Mouse (Mus musculus) heart, embryonic 16.5 days (tissue): Measurements from ENCODE around the gene Wdr93. TPM values are rescaled to one million over a fixed set of nuclear protein-coding genes. Genes with fewer than 3 reads are reported as not detected.
A peak's percentile ranks its signal among the peaks of the same experiment; 100 is the strongest.

Experiments used
- ATAC-seq: fragments of 200-750 bp; cut with Nextera tagmentation; replicated peaks from 2 replicates; pipeline ENCODE4 v1.8.0; 2017; ENCODE audit warnings: moderate number of reproducible peaks; ENCODE audit not compliant: insufficient read depth, low FRiP score; ENCODE audit errors: extremely low read depth
- H3K27ac ChIP-seq: fragments of 300-500 bp; sonication (generic); 2 replicates; pipeline ENCODE4 v1.5.1; 2014; ENCODE audit warnings: mild to moderate bottlenecking, low read length, control low read depth, moderate library complexity
- H3K27me3 ChIP-seq: fragments of 300-500 bp; sonication (generic); 2 replicates; pipeline ENCODE4 v1.6.1; 2014; ENCODE audit warnings: low read length, mixed read lengths; ENCODE audit not compliant: control insufficient read depth, insufficient read depth
- H3K36me3 ChIP-seq: fragments of 300-500 bp; sonication (generic); 2 replicates; pipeline ENCODE4 v1.6.1; 2014; ENCODE audit not compliant: control insufficient read depth, insufficient read depth
- H3K4me1 ChIP-seq: fragments of 300-500 bp; sonication (generic); 2 replicates; pipeline ENCODE4 v1.6.1; 2014; ENCODE audit warnings: low read length, mixed read lengths; ENCODE audit not compliant: control insufficient read depth, insufficient read depth
- H3K4me2 ChIP-seq: fragments of 300-500 bp; sonication (generic); 2 replicates; pipeline ENCODE4 v1.6.1; 2014; ENCODE audit warnings: low read depth, mild to moderate bottlenecking, control low read depth, low read length
- H3K4me3 ChIP-seq: fragments of 300-500 bp; sonication (generic); 2 replicates; pipeline ENCODE4 v1.5.1; 2014; ENCODE audit warnings: mild to moderate bottlenecking, control low read depth, low read length
- H3K9ac ChIP-seq: fragments of 300-500 bp; sonication (generic); 2 replicates; pipeline ENCODE4 v1.6.1; 2014; ENCODE audit warnings: low read length, control low read depth
- H3K9me3 ChIP-seq: fragments of 300-500 bp; sonication (generic); replicated peaks from 2 replicates; pipeline ENCODE4 v1.6.1; 2016; ENCODE audit warnings: low read length; ENCODE audit not compliant: control insufficient read depth
- whole genome bisulfite sequencing: fragments of 180-500 bp; shearing (Covaris S2); extraction: QIAGEN DNeasy Blood & Tissue Kit; methylation state at CpG from one replicate; pipeline ENCODE4 v1.1.7; 2014; 5-methylcytosine and 5-hydroxymethylcytosine counted together
- polyA plus RNA-seq: library from polyadenylated mRNA; unstranded; fragments of >200 nt; fragmentation: Nextera tagmentation; extraction: Ambion mirVana; gene quantifications from 2 replicates; pipeline ENCODE4 v1.2.1, GENCODE M21; 2015

The Wdr93 gene
- polyA plus RNA-seq, 1 experiment from 2014 or later: 0.32 TPM

- no peak overlapping the region for H3K9ac ChIP-seq
- no peak overlapping the region for H3K4me3 ChIP-seq
- H3K4me2 ChIP-seq: no peak overlapping the region
- WGBS: 81% methylated on average over 4 of the region's 4 CpGs
- H3K4me1 ChIP-seq: 0 out of 2 replicates have a peak, but pooled peaks cover 2% of the 10 kb centered on the region
- H3K27me3 ChIP-seq: no peaks in the 10 kb centered on the region
- no peaks in the 10 kb centered on the region for H3K36me3 ChIP-seq
- ATAC-seq: no peak
- H3K9me3 ChIP-seq: no peaks in the 10 kb centered on the region
- no peak overlapping the region for H3K27ac ChIP-seq
These were observed 2.7 kb upstream of the Wdr93 start for GRCm38 (mm10) chr7:79740279-79740678.

DNA sequence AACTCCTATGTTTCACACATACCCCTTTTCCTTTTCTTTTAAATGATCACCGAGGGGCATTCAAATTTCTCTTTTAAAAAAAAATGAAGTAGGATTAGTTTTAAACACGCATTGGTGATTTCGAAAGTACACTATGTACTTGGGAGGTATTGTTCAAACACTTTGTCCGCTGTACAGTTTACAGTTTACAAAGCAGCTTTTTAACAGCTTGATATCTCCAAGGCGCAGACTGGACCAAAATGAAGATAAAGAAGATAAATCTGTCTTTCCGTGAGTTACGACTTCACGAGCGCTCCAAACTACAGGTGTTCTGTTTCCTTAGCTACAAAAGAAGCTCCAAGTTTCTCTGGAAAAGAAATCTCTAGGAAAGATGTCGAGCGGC, 695 bp upstream of the Wdr93 start:
- peak overlapping the region; percentile 89 for H3K4me3 ChIP-seq
- 0 out of 2 replicates have a peak, but pooled peaks cover 2% of the 10 kb centered on the region for H3K4me1 ChIP-seq
- peak overlapping the region; percentile 79 for H3K9ac ChIP-seq
- H3K36me3 ChIP-seq: no peaks in the 10 kb centered on the region
- H3K27ac ChIP-seq: no peak overlapping the region
- no peaks in the 10 kb centered on the region for H3K9me3 ChIP-seq
- ATAC-seq: no peak
- 21% methylated on average over 11 of the region's 11 CpGs for WGBS
- peak overlapping the region; percentile 99 for H3K4me2 ChIP-seq
- no peaks in the 10 kb centered on the region for H3K27me3 ChIP-seq

DNA sequence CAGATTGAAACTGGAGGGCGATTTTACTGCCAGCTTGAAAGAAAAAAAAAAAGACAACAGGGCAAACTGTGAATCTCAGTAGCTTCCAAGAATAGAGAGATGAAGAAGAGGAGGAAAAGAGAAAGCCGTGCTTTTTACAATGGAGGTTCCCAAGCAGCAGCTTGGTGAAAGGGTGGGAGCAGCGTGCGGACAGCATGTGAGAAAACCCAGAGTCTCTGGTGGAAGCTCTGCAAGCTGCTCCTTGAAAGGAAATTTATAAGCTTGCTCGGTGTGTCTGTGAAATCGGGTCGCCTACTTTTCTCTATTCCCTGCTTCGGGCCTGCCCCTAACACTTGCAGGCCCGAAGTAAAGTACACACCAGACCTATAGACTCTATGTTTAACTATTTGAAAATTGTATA, 1.1 kb downstream of the Wdr93 start:
- whole genome bisulfite sequencing: 90% methylated on average over 9 of the region's 9 CpGs
- Histone ChIP-seq H3K27ac (no peak overlapping the region), H3K4me1 (0 out of 2 replicates have a peak, but pooled peaks cover 2% of the 10 kb centered on the region), H3K36me3 (no peaks in the 10 kb centered on the region), H3K4me2 (no peak overlapping the region), H3K9ac (no peak overlapping the region), H3K9me3 (no peaks in the 10 kb centered on the region), H3K27me3 (no peaks in the 10 kb centered on the region), H3K4me3 (no peak overlapping the region)
- ATAC-seq: no peak

- H3K9me3 ChIP-seq: no peaks in the 10 kb centered on the region
- H3K4me2 ChIP-seq: no peak overlapping the region
- no peak overlapping the region for H3K4me3 ChIP-seq
- 58% methylated on average over 5 of the region's 5 CpGs for WGBS
- H3K4me1 ChIP-seq: 0 out of 2 replicates have a peak, but pooled peaks cover 2% of the 10 kb centered on the region
- no peaks in the 10 kb centered on the region for H3K36me3 ChIP-seq
- no peak overlapping the region for H3K9ac ChIP-seq
- no peak for ATAC-seq
- no peak overlapping the region for H3K27ac ChIP-seq
- H3K27me3 ChIP-seq: no peaks in the 10 kb centered on the region
These were observed 1.6 kb downstream of the Wdr93 start for GRCm38 (mm10) chr7:79744585-79744984.

- Histone ChIP-seq H3K4me2 (no peak overlapping the region), H3K27me3 (no peaks in the 10 kb centered on the region), H3K9ac (no peak overlapping the region), H3K36me3 (no peaks in the 10 kb centered on the region), H3K9me3 (no peaks in the 10 kb centered on the region), H3K4me3 (no peak overlapping the region), H3K27ac (no peak overlapping the region), H3K4me1 (0 out of 2 replicates have a peak, but pooled peaks cover 2% of the 10 kb centered on the region)
- WGBS: 50% methylated on average over 6 of the region's 6 CpGs
- no peak for ATAC-seq
These were observed 4.7 kb downstream of the Wdr93 start for GRCm38 (mm10) chr7:79747659-79748058.

DNA sequence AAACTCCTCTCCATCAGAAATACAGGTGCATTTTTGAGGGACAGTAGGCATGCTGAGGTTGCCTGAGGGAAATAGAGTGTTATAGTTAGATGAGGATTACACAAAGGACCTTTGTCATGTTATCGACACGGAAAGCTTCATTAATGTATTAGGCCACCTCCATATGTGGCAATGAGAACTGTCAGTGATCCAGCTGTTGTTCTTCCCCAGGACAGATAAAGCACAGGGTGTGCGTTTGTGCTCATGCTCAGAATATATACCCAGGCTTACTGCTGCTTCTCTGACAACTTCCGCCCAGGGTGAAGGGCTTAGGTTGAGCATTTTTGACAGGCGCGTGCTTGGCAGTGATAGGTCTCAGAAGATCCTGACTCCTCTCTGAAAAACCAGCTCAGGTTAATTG, 6.5 kb downstream of the Wdr93 start:
- Histone ChIP-seq H3K9ac (no peak overlapping the region), H3K36me3 (no peaks in the 10 kb centered on the region), H3K4me1 (no peaks in the 10 kb centered on the region), H3K4me3 (no peak overlapping the region), H3K27me3 (no peaks in the 10 kb centered on the region), H3K9me3 (no peaks in the 10 kb centered on the region), H3K4me2 (no peak overlapping the region), H3K27ac (no peak overlapping the region)
- no peak for ATAC-seq
- 76% methylated on average over 6 of the region's 6 CpGs for WGBS

- 46% methylated on average over 2 of the region's 2 CpGs for WGBS
- no peak for ATAC-seq
- H3K4me2 ChIP-seq: no peak overlapping the region
- H3K36me3 ChIP-seq: no peaks in the 10 kb centered on the region
- H3K4me1 ChIP-seq: no peaks in the 10 kb centered on the region
- H3K27me3 ChIP-seq: no peaks in the 10 kb centered on the region
- H3K4me3 ChIP-seq: no peak overlapping the region
- no peak overlapping the region for H3K9ac ChIP-seq
- H3K9me3 ChIP-seq: no peaks in the 10 kb centered on the region
- H3K27ac ChIP-seq: no peak overlapping the region
These were observed 13.4 kb downstream of the Wdr93 start for GRCm38 (mm10) chr7:79756334-79756733.

GRCm38 (mm10) chr7:79758176-79758575, 15.2 kb downstream of the Wdr93 start:
- ATAC-seq: no peak
- H3K4me2 ChIP-seq: no peak overlapping the region
- H3K4me1 ChIP-seq: no peaks in the 10 kb centered on the region
- no peaks in the 10 kb centered on the region for H3K36me3 ChIP-seq
- H3K27ac ChIP-seq: no peak overlapping the region
- H3K27me3 ChIP-seq: no peaks in the 10 kb centered on the region
- WGBS: 55% methylated on average over 6 of the region's 6 CpGs
- no peak overlapping the region for H3K4me3 ChIP-seq
- no peaks in the 10 kb centered on the region for H3K9me3 ChIP-seq
- H3K9ac ChIP-seq: no peak overlapping the region

- Histone ChIP-seq H3K9ac (no peak overlapping the region), H3K27me3 (no peaks in the 10 kb centered on the region), H3K36me3 (no peaks in the 10 kb centered on the region), H3K9me3 (no peaks in the 10 kb centered on the region), H3K27ac (no peak overlapping the region), H3K4me3 (no peak overlapping the region), H3K4me1 (no peaks in the 10 kb centered on the region), H3K4me2 (no peak overlapping the region)
- ATAC-seq: no peak
These were observed 16.8 kb downstream of the Wdr93 start for GRCm38 (mm10) chr7:79759766-79760165.
